Mouse (Mus musculus) hindbrain, embryonic 11.5 days (tissue): Measurements from ENCODE around the gene Trdn. TPM values are rescaled to one million over a fixed set of nuclear protein-coding genes. Genes with fewer than 3 reads are reported as not detected.
A peak's percentile ranks its signal among the peaks of the same experiment; 100 is the strongest.

Source experiments
- ATAC-seq: fragments of 200-750 bp; cut with Nextera tagmentation; 2 replicates; pipeline ENCODE4 v1.8.0; 2017; ENCODE audit warnings: mild to moderate bottlenecking, moderate TSS enrichment, moderate library complexity; ENCODE audit not compliant: low FRiP score
- DNase-seq: peaks from one replicate; pipeline ENCODE4 v3.0.0-alpha.2; 2015; ENCODE audit warnings: low spot score
- H3K27ac ChIP-seq: fragments of 300-500 bp; sonication (generic); 2 replicates; pipeline ENCODE4 v1.5.1; 2014; ENCODE audit warnings: mild to moderate bottlenecking, low read depth, low read length
- H3K27me3 ChIP-seq: fragments of 300-500 bp; sonication (generic); 2 replicates; pipeline ENCODE4 v1.6.1; 2014; ENCODE audit warnings: mild to moderate bottlenecking, low read length, moderate library complexity, mixed read lengths; ENCODE audit not compliant: control insufficient read depth, insufficient read depth
- H3K36me3 ChIP-seq: fragments of 300-500 bp; sonication (generic); 2 replicates; pipeline ENCODE4 v1.6.1; 2014; ENCODE audit warnings: mild to moderate bottlenecking, low read length, moderate library complexity, mixed read lengths; ENCODE audit not compliant: control insufficient read depth, insufficient read depth
- H3K4me1 ChIP-seq: fragments of 300-500 bp; sonication (generic); replicated peaks from 2 replicates; pipeline ENCODE4 v1.6.1; 2014; ENCODE audit warnings: low read length, mixed read lengths; ENCODE audit not compliant: control insufficient read depth, insufficient read depth
- H3K4me2 ChIP-seq: fragments of 300-500 bp; sonication (generic); replicated peaks from 2 replicates; pipeline ENCODE4 v1.6.1; 2014; ENCODE audit warnings: mild to moderate bottlenecking, low read depth, low read length
- H3K4me3 ChIP-seq: fragments of 300-500 bp; sonication (generic); 2 replicates; pipeline ENCODE4 v1.5.1; 2014; ENCODE audit warnings: low read depth, low read length
- H3K9ac ChIP-seq: fragments of 300-500 bp; sonication (generic); 2 replicates; pipeline ENCODE4 v1.6.1; 2014; ENCODE audit warnings: low read depth, low read length
- H3K9me3 ChIP-seq: fragments of 300-500 bp; sonication (generic); 2 replicates; pipeline ENCODE4 v1.6.1; 2016; ENCODE audit warnings: low read length; ENCODE audit not compliant: control insufficient read depth
- WGBS: fragments of 180-500 bp; shearing (Covaris S2); extraction: QIAGEN DNeasy Blood & Tissue Kit; methylation state at CpG from one replicate; pipeline ENCODE4 v1.1.7; 2014; 5-methylcytosine and 5-hydroxymethylcytosine counted together
- polyA plus RNA-seq: library from polyadenylated mRNA; unstranded; fragments of >200 nt; fragmentation: Nextera tagmentation; extraction: Ambion mirVana; gene quantifications from 2 replicates; pipeline ENCODE4 v1.2.1, GENCODE M21; 2014

Trdn gene
- polyA plus RNA-seq, 1 experiment from 2014 or later: 0.42 TPM

DNA sequence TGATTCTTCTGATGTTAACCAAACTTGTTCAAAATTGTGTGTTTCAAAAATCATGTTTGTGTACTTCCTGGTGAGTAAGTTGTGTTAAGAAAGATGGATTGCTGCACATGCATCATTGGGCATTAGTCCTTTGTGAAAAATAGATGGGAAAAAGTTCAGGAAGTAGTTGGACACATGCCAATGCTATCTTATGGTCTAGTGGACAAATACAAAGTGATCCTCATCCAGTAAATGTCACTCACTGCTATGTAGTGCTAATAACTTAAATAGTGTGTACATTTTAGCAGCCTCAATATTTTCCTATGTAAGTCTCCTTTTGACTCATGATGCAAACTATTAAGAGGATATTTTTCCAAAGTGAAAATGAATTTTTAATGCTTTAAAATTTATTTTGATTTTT lies 27.6 kb downstream of the Trdn start:
- no peak for ATAC-seq
- H3K9ac ChIP-seq: no peak overlapping the region

DNA sequence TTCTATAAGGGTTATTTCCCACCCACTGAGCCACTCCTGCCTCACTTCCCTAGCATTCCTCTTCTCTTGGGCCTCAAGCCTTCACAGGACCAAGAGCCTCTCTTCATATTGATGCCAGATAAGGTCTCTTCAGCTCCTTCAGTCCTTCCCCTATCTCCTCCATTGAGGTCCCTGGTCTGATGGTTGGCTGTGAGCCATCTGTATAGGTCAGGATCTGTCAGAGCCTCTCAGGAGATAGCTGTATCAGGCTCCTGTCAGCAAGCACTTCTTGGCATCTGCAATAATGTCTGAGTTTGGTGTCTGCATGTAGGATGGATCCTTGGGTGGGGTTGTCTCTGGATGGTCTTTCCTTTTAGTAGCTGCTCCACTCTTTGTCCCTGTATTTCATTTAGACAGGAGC lies 42.7 kb downstream of the Trdn start:
- Histone ChIP-seq H3K27me3 (no peaks in the 10 kb centered on the region), H3K4me2 (no peak overlapping the region), H3K27ac (no peak overlapping the region), H3K36me3 (no peaks in the 10 kb centered on the region), H3K4me1 (no peaks in the 10 kb centered on the region), H3K9me3 (no peaks in the 10 kb centered on the region), H3K9ac (no peak overlapping the region), H3K4me3 (no peak overlapping the region)
- no peak for DNase-seq
- ATAC-seq: no peak

More for the DNA sequence above, 27.6 kb downstream of the Trdn start:
- Histone ChIP-seq H3K36me3 (no peaks in the 10 kb centered on the region), H3K4me2 (no peak overlapping the region), H3K4me1 (no peaks in the 10 kb centered on the region), H3K9me3 (no peaks in the 10 kb centered on the region), H3K27me3 (no peaks in the 10 kb centered on the region), H3K27ac (no peak overlapping the region), H3K4me3 (no peak overlapping the region)
- DNase-seq: peak; percentile 1

DNA sequence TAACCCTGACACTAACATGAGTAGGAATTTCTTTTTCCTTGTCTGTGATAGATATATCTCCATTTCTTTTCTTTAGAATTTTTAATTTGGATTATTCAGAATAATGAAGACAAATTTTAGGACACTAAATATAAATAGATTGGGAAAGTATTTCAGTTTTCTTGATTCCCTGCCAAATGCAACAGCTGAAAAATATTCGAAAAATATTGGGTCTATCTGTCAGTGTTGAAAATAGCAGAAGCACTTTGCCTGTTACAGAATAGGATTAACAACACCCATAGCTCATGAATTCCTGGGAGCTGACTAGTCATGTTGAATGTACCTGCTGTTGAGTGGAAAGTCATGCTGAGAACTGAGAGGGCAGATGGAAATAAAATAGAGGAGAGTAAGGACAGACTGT lies 64.6 kb downstream of the Trdn start:
- H3K27me3 ChIP-seq: no peaks in the 10 kb centered on the region
- 85% methylated on average over 1 of the region's 1 CpGs for WGBS
- H3K36me3 ChIP-seq: no peaks in the 10 kb centered on the region

DNA sequence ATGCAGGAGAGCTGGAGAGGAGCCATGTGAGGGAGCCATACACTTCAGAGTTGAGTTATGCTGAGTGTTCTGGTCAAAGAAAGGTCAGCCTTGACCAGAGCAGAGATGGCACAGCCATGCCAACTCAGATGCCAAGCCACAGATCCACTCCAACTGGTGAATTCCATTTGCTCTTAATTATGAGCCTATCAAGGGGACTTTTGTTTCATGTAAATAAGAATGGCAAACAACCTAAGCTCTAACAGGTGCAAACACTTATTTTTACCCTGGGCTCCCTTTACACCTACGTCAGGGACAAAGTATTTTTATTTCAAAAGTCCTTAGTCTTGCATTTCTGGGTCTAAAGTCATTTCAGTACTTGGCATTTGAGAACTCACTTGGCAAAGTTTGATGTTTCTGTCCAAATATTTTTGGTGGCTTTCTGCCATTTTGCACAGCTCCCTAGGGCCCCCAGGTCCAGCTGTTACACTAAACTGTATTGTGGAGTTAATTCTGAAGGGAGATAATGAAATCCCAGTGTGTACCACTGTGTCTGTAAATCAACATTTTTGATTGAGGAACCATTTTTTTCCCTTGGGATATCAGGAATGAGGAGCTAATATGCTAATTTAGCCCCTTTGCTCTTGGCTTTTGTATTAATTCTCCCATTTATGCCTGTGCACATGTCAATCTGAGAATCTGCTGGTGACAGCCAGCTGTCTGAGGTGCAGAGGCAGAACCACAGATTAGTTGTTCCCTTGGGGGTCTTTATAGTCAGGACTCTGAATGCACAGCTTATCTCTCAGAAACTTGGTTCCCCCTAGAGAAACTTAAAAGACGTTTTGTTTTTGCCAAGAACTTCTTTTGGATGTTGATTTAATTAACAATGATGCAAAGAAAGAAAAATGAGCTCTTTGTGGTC lies 99.6 kb downstream of the Trdn start:
- no peak for DNase-seq
- 58% methylated on average over 2 of the region's 2 CpGs for WGBS
- ATAC-seq: peak; percentile 76

More for the DNA sequence above, 64.6 kb downstream of the Trdn start:
- DNase-seq (no peak), ATAC-seq (no peak)
- no peaks in the 10 kb centered on the region for H3K9me3 ChIP-seq
- no peak overlapping the region for H3K27ac ChIP-seq
- no peak overlapping the region for H3K9ac ChIP-seq
- H3K4me1 ChIP-seq: no peaks in the 10 kb centered on the region
- H3K4me3 ChIP-seq: no peak overlapping the region
- no peak overlapping the region for H3K4me2 ChIP-seq

GRCm38 (mm10) chr10:33189031-33189430 lies 108.7 kb downstream of the Trdn start:
- H3K4me2 ChIP-seq: no peak overlapping the region
- ATAC-seq (no peak), DNase-seq (no peak)
- no peak overlapping the region for H3K4me3 ChIP-seq
- WGBS: 85% methylated on average over 1 of the region's 1 CpGs
- no peaks in the 10 kb centered on the region for H3K36me3 ChIP-seq
- H3K9ac ChIP-seq: no peak overlapping the region
- H3K27ac ChIP-seq: no peak overlapping the region
- no peaks in the 10 kb centered on the region for H3K4me1 ChIP-seq
- H3K9me3 ChIP-seq: no peaks in the 10 kb centered on the region
- no peaks in the 10 kb centered on the region for H3K27me3 ChIP-seq

More for the DNA sequence above, 99.6 kb downstream of the Trdn start:
- Histone ChIP-seq H3K4me3 (no peak overlapping the region), H3K4me1 (no peaks in the 10 kb centered on the region), H3K9ac (no peak overlapping the region), H3K27me3 (no peaks in the 10 kb centered on the region), H3K9me3 (no peaks in the 10 kb centered on the region), H3K4me2 (no peak overlapping the region), H3K27ac (no peak overlapping the region), H3K36me3 (no peaks in the 10 kb centered on the region)

DNA sequence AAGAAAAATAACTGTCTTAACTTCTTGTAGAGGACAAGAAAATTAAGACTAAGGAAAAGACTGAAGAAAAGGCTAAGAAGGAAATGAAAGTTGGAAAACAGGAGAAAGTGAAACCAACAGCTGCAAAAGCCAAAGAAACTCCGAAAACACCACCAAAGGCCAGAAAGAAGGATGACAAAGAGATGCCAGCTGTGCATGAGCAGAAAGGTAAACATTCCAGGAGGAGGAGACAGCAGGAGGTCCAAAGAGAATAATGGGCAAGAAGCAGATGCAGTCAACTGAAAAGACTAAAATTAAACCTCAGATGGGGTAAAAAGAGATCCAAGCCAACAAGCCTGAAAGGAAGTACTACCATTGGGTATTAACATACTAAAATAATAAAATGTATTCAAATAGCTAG lies 115.6 kb downstream of the Trdn start:
- H3K27me3 ChIP-seq: no peaks in the 10 kb centered on the region
- no peaks in the 10 kb centered on the region for H3K36me3 ChIP-seq
- no peaks in the 10 kb centered on the region for H3K4me1 ChIP-seq
- no peak overlapping the region for H3K27ac ChIP-seq
- ATAC-seq (no peak), DNase-seq (no peak)
- 10% methylated on average over 1 of the region's 1 CpGs for WGBS
- H3K4me3 ChIP-seq: no peak overlapping the region
- H3K9ac ChIP-seq: no peak overlapping the region
- H3K9me3 ChIP-seq: no peaks in the 10 kb centered on the region
- no peak overlapping the region for H3K4me2 ChIP-seq

GRCm38 (mm10) chr10:33198257-33198656 lies 117.9 kb downstream of the Trdn start:
- H3K9me3 ChIP-seq: no peaks in the 10 kb centered on the region

GRCm38 (mm10) chr10:33210411-33210810 lies 130.1 kb downstream of the Trdn start:
- WGBS: 86% methylated on average over 1 of the region's 1 CpGs
- H3K4me3 ChIP-seq: no peak overlapping the region
- no peaks in the 10 kb centered on the region for H3K4me1 ChIP-seq
- H3K4me2 ChIP-seq: no peak overlapping the region
- H3K9me3 ChIP-seq: no peaks in the 10 kb centered on the region
- ATAC-seq (no peak), DNase-seq (no peak)
- no peaks in the 10 kb centered on the region for H3K36me3 ChIP-seq
- H3K27me3 ChIP-seq: no peaks in the 10 kb centered on the region
- no peak overlapping the region for H3K9ac ChIP-seq
- H3K27ac ChIP-seq: no peak overlapping the region

More at GRCm38 (mm10) chr10:33198257-33198656, 117.9 kb downstream of the Trdn start:
- no peak overlapping the region for H3K4me3 ChIP-seq
- no peak for ATAC-seq
- no peak overlapping the region for H3K4me2 ChIP-seq
- 67% methylated on average over 1 of the region's 1 CpGs for WGBS
- H3K27me3 ChIP-seq: no peaks in the 10 kb centered on the region
- no peak overlapping the region for H3K27ac ChIP-seq
- H3K4me1 ChIP-seq: no peaks in the 10 kb centered on the region
- no peak overlapping the region for H3K9ac ChIP-seq
- DNase-seq: no peak
- no peaks in the 10 kb centered on the region for H3K36me3 ChIP-seq

GRCm38 (mm10) chr10:33253911-33254310 lies 173.6 kb downstream of the Trdn start:
- Histone ChIP-seq H3K27ac (no peak overlapping the region), H3K9me3 (no peaks in the 10 kb centered on the region), H3K4me3 (no peak overlapping the region), H3K27me3 (no peaks in the 10 kb centered on the region), H3K4me2 (no peak overlapping the region), H3K4me1 (no peaks in the 10 kb centered on the region), H3K36me3 (no peaks in the 10 kb centered on the region), H3K9ac (no peak overlapping the region)
- DNase-seq: no peak
- no peak for ATAC-seq
- 78% methylated on average over 1 of the region's 1 CpGs for WGBS
